Comparison of ENCODE assay signal across 9 mouse cellular contexts in the genomic region with DNA sequence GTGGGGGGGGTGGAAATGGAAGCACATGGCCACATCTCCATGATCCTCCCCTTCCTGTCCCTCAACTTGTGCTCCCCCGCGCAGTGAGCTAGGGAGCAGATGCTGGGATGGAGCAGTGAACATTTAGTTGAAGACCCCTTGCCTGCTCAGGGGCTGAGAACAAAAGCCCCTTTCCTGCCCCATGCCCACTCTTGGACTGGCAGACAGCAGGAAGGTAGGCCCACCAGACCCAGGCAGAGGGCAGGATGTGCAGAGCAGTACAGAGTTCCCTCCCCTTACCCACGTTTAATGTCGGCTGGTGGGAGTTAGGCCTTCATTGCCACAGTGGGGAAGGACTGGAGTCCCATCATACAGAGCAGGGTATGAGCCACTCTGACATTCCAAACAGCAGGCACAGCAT. TPM values are rescaled to one million over a fixed set of nuclear protein-coding genes. Genes with fewer than 3 reads are reported as not detected.
DNase-seq lines count a peak whose midpoint lies in the region; ATAC-seq and TF ChIP-seq lines count a peak whose summit lies in the region.
"Had no signal": no experiment of that assay in that cellular context is flagged by ENCODE, and none has a peak within 500 bp of the region (broad histone marks: within the 10 kb centered on the region; RNA-seq: fewer than 3 reads in every experiment).

No protein-coding gene starts in this region.

- H3K36me3 ChIP-seq in heart, adult 2 months (ENCODE audit: control insufficient read depth, insufficient read depth, low read length), result no peaks in the 10 kb centered on the region
- peaks cover 35% of the 10 kb centered on the region for H3K36me3 ChIP-seq in heart, embryonic 11.5 days (ENCODE audit: control insufficient read depth, insufficient read depth, low read length)
- peaks cover 56% of the 10 kb centered on the region for H3K36me3 ChIP-seq in lung, embryonic 14.5 days (ENCODE audit: insufficient read depth)
- peaks cover 23% of the 10 kb centered on the region for H3K36me3 ChIP-seq in small intestine, adult 2 months (ENCODE audit: control insufficient read depth, insufficient read depth, low read length)

- no peak for TF ChIP-seq CTCF in heart, adult 2 months (IDR thresholded peaks at IDR 0.05)
- TF ChIP-seq CTCF in lung, embryonic 14.5 days (IDR thresholded peaks at IDR 0.05; ENCODE audit: low read depth), result no peak
- TF ChIP-seq CTCF in small intestine, adult 2 months (IDR thresholded peaks at IDR 0.05; ENCODE audit: extremely low read depth, insufficient read length, insufficient replicate concordance, low read depth, low read length), result no peak

- no peaks in the 10 kb centered on the region for H3K27me3 ChIP-seq in heart, adult 2 months (ENCODE audit: control insufficient read depth, insufficient read depth, low read length)
- H3K27me3 ChIP-seq in heart, embryonic 11.5 days (ENCODE audit: control insufficient read depth, insufficient read depth, low read length), result no peaks in the 10 kb centered on the region
- no peaks in the 10 kb centered on the region for H3K27me3 ChIP-seq in lung, embryonic 14.5 days (ENCODE audit: insufficient read depth, low read length)
- no peaks in the 10 kb centered on the region for H3K27me3 ChIP-seq in small intestine, adult 2 months (ENCODE audit: control insufficient read depth, insufficient read depth, low read length)

- no peaks in the 10 kb centered on the region for H3K79me2 ChIP-seq in heart, adult 2 months (replicated peaks; ENCODE audit: control insufficient read depth, insufficient read depth, low read length)

- no peak for TF ChIP-seq EP300 in heart, adult 2 months (IDR thresholded peaks at IDR 0.05; ENCODE audit: insufficient read depth, low read depth, low read length)

- no peak for DNase-seq in heart, adult 2 months
- DNase-seq in lung, embryonic 14.5 days, result no peak
- DNase-seq in lung, adult 18-20 months, result no peak
- no peak for DNase-seq in gastrocnemius, postnatal 10 days
- no peak for DNase-seq in adrenal gland, postnatal 25 days
- DNase-seq: forebrain, postnatal 0 days had no signal

- H3K4me2 ChIP-seq in heart, embryonic 11.5 days, result no peak overlapping the region; the same call in 1 of the 2 replicates
- no peak overlapping the region for H3K4me2 ChIP-seq in lung, embryonic 14.5 days

- ATAC-seq in heart, embryonic 11.5 days (replicated peaks; ENCODE audit: insufficient number of reproducible peaks, low FRiP score, low TSS enrichment), result no peak
- ATAC-seq in lung, embryonic 14.5 days (ENCODE audit: insufficient read depth), result no peak
- peak; percentile 1 for ATAC-seq in inflammation-experienced regulatory T-cells, adult 6 months
- ATAC-seq: forebrain, postnatal 0 days had no signal

- intact Hi-C loops in heart, adult 2 months (cut with DNase I), result no loop called here

- WGBS in heart, adult 2 months, result 49% methylated on average over 4 of the region's 4 CpGs
- 77% methylated on average over 4 of the region's 4 CpGs for WGBS in heart, embryonic 11.5 days (ENCODE audit: insufficient replicate concordance)
- WGBS in lung, embryonic 14.5 days, result 83% methylated on average over 4 of the region's 4 CpGs
- WGBS in small intestine, adult 2 months, result 77% methylated on average over 4 of the region's 4 CpGs

- TF ChIP-seq POLR2A in heart, adult 2 months (IDR thresholded peaks at IDR 0.05; ENCODE audit: insufficient read depth, low read depth, low read length), result no peak
- TF ChIP-seq POLR2A in small intestine, adult 2 months (IDR thresholded peaks at IDR 0.05; ENCODE audit: low read depth, low read length), result no peak

- H3K4me3 ChIP-seq in heart, adult 2 months, result no peak overlapping the region
- no peak overlapping the region for H3K4me3 ChIP-seq in heart, embryonic 11.5 days (ENCODE audit: low read depth, low read length)
- H3K4me3 ChIP-seq in lung, embryonic 14.5 days (ENCODE audit: low read depth, low read length), result no peak overlapping the region
- H3K4me3 ChIP-seq in small intestine, adult 2 months (ENCODE audit: low read depth, low read length), result no peak overlapping the region

- no peaks in the 10 kb centered on the region for H3K9me3 ChIP-seq in heart, embryonic 11.5 days (replicated peaks; ENCODE audit: control insufficient read depth, low read length)
- no peaks in the 10 kb centered on the region for H3K9me3 ChIP-seq in lung, embryonic 14.5 days (ENCODE audit: low read depth, low read length)

- H3K4me1 ChIP-seq in heart, adult 2 months (ENCODE audit: control insufficient read depth, insufficient read depth, low read length), result peaks cover 8% of the 10 kb centered on the region
- peaks cover 13% of the 10 kb centered on the region for H3K4me1 ChIP-seq in heart, embryonic 11.5 days (ENCODE audit: control insufficient read depth, insufficient read depth, low read length)
- H3K4me1 ChIP-seq in lung, embryonic 14.5 days (ENCODE audit: insufficient read depth), result peaks cover 16% of the 10 kb centered on the region
- peaks cover 20% of the 10 kb centered on the region for H3K4me1 ChIP-seq in small intestine, adult 2 months (ENCODE audit: control insufficient read depth, insufficient read depth, insufficient read length, low read length)

- peak overlapping the region; percentile 51; the same call in 1 of the 2 replicates for H3K27ac ChIP-seq in heart, adult 2 months
- no peak overlapping the region for H3K27ac ChIP-seq in heart, embryonic 11.5 days (ENCODE audit: low read depth, low read length)
- peak overlapping the region; percentile 62; the same call in 1 of the 2 replicates for H3K27ac ChIP-seq in lung, embryonic 14.5 days (ENCODE audit: low read depth)
- peak overlapping the region; percentile 83 for H3K27ac ChIP-seq in small intestine, adult 2 months (ENCODE audit: insufficient read depth, low read depth, low read length)

- H3K9ac ChIP-seq in heart, adult 2 months (ENCODE audit: low read depth, low read length), result no peak overlapping the region
- H3K9ac ChIP-seq in heart, embryonic 11.5 days (ENCODE audit: low read depth, low read length), result no peak overlapping the region
- H3K9ac ChIP-seq in lung, embryonic 14.5 days, result no peak overlapping the region
- H3K9ac ChIP-seq: forebrain, postnatal 0 days had no signal

RNA-seq across cellular contexts. Expression of gene Prkd2, which starts 1.6 kb away (rescaled TPM):
- total RNA-seq in heart, adult 2 months (2021), result 10 to 100 TPM; 15.3 to 19.9 TPM
- polyA plus RNA-seq in heart, adult 2 months (2012; rRNA removed), result 24.5 and 26.2 TPM in 2 replicates
- 10.8 and 11.6 TPM in 2 replicates for polyA plus RNA-seq in heart, embryonic 11.5 days (2014; fragmentation: Nextera tagmentation; extraction: Ambion mirVana)
- 19.6 and 20.2 TPM in 2 replicates for polyA plus RNA-seq in lung, embryonic 14.5 days (2014; fragmentation: Nextera tagmentation; extraction: Ambion mirVana)
- polyA plus RNA-seq in inflammation-experienced regulatory T-cells, adult 6 months (2017; shearing (Covaris generic)), result 10 to 100 TPM; 38.3 to 51.4 (median 47.1) TPM
- polyA plus RNA-seq in small intestine, adult 2 months (2012; rRNA removed), result 22.9 and 44.0 TPM in 2 replicates
- 10 to 100 TPM in 1 of 2 experiments, 1 to 10 TPM in 1; 9.8 to 14.0 TPM for total RNA-seq in gastrocnemius, postnatal 10 days (2021)
- total RNA-seq in adrenal gland, postnatal 25 days (2021), result 17.5 and 23.9 TPM in 2 replicates

RNA-seq across cellular contexts. Expression of gene Fkrp, which starts 24.5 kb away (rescaled TPM):
- total RNA-seq in heart, adult 2 months (2021), result 10 to 100 TPM; 49.5 to 52.8 TPM
- 40.3 and 51.3 TPM in 2 replicates for polyA plus RNA-seq in heart, adult 2 months (2012; rRNA removed)
- polyA plus RNA-seq in heart, embryonic 11.5 days (2014; fragmentation: Nextera tagmentation; extraction: Ambion mirVana), result 25.6 and 27.7 TPM in 2 replicates
- 27.7 and 31.9 TPM in 2 replicates for polyA plus RNA-seq in lung, embryonic 14.5 days (2014; fragmentation: Nextera tagmentation; extraction: Ambion mirVana)
- 1 to 10 TPM; 5.7 to 9.6 (median 8.9) TPM for polyA plus RNA-seq in inflammation-experienced regulatory T-cells, adult 6 months (2017; shearing (Covaris generic))
- 14.6 and 24.5 TPM in 2 replicates for polyA plus RNA-seq in small intestine, adult 2 months (2012; rRNA removed)
- 10 to 100 TPM; 23.2 to 23.3 TPM for total RNA-seq in gastrocnemius, postnatal 10 days (2021)
- total RNA-seq in adrenal gland, postnatal 25 days (2021), result 27.5 and 28.2 TPM in 2 replicates

RNA-seq across cellular contexts. Expression of gene Strn4, which starts 25.4 kb away (rescaled TPM):
- 10 to 100 TPM; 55.5 to 56.2 TPM for total RNA-seq in heart, adult 2 months (2021)
- 94.2 and 101 TPM in 2 replicates for polyA plus RNA-seq in heart, adult 2 months (2012; rRNA removed)
- polyA plus RNA-seq in heart, embryonic 11.5 days (2014; fragmentation: Nextera tagmentation; extraction: Ambion mirVana), result 81.4 and 86.8 TPM in 2 replicates
- polyA plus RNA-seq in lung, embryonic 14.5 days (2014; fragmentation: Nextera tagmentation; extraction: Ambion mirVana), result 117 and 134 TPM in 2 replicates
- 10 to 100 TPM; 16.1 to 24.1 (median 19.7) TPM for polyA plus RNA-seq in inflammation-experienced regulatory T-cells, adult 6 months (2017; shearing (Covaris generic))
- polyA plus RNA-seq in small intestine, adult 2 months (2012; rRNA removed), result 58.9 and 119 TPM in 2 replicates
- 10 to 100 TPM; 42.3 to 46.1 TPM for total RNA-seq in gastrocnemius, postnatal 10 days (2021)
- total RNA-seq in adrenal gland, postnatal 25 days (2021), result 73.7 and 116 TPM in 2 replicates

RNA-seq across cellular contexts. Expression of gene Dact3, which starts 34.0 kb away (rescaled TPM):
- total RNA-seq in heart, adult 2 months (2021), result 10 to 100 TPM in 1 of 2 experiments, 1 to 10 TPM in 1; 8.6 to 12.1 TPM
- polyA plus RNA-seq in heart, adult 2 months (2012; rRNA removed), result 19.6 and 20.0 TPM in 2 replicates
- 9.5 and 10.6 TPM in 2 replicates for polyA plus RNA-seq in heart, embryonic 11.5 days (2014; fragmentation: Nextera tagmentation; extraction: Ambion mirVana)
- polyA plus RNA-seq in lung, embryonic 14.5 days (2014; fragmentation: Nextera tagmentation; extraction: Ambion mirVana), result 6.6 and 7.8 TPM in 2 replicates
- polyA plus RNA-seq in inflammation-experienced regulatory T-cells, adult 6 months (2017; shearing (Covaris generic)), result not detected
- 21.6 and 24.2 TPM in 2 replicates for polyA plus RNA-seq in small intestine, adult 2 months (2012; rRNA removed)
- 10 to 100 TPM in 1 of 2 experiments, 1 to 10 TPM in 1; 9.5 to 10.9 TPM for total RNA-seq in gastrocnemius, postnatal 10 days (2021)
- total RNA-seq in adrenal gland, postnatal 25 days (2021), result 1.8 and 2.8 TPM in 2 replicates

RNA-seq across cellular contexts. Expression of gene Gng8, which starts 50.5 kb away (rescaled TPM):
- total RNA-seq in heart, adult 2 months (2021), result 1 to 10 TPM in 1 of 2 experiments, under 1 TPM in 1; 0.47 to 1.6 TPM
- 7.4 and 13.1 TPM in 2 replicates for polyA plus RNA-seq in heart, adult 2 months (2012; rRNA removed)
- 3.5 and 4.2 TPM in 2 replicates for polyA plus RNA-seq in heart, embryonic 11.5 days (2014; fragmentation: Nextera tagmentation; extraction: Ambion mirVana)
- polyA plus RNA-seq in lung, embryonic 14.5 days (2014; fragmentation: Nextera tagmentation; extraction: Ambion mirVana), result 10.8 and 11.1 TPM in 2 replicates
- not detected for polyA plus RNA-seq in inflammation-experienced regulatory T-cells, adult 6 months (2017; shearing (Covaris generic))
- 2.1 and 2.2 TPM in 2 replicates for polyA plus RNA-seq in small intestine, adult 2 months (2012; rRNA removed)
- total RNA-seq in gastrocnemius, postnatal 10 days (2021), result 1 to 10 TPM; 1.3 to 2.7 TPM
- total RNA-seq in adrenal gland, postnatal 25 days (2021), result 0.70 TPM in 1 of 2 replicates, not detected in the other
- total RNA-seq: forebrain, postnatal 0 days had no signal
